Mouse (Mus musculus) left cerebral cortex, adult 18-20 months (tissue): ENCODE measurements around the gene Pfkp. TPM values are rescaled to one million over a fixed set of nuclear protein-coding genes. Genes with fewer than 3 reads are reported as not detected.

Experiments used
- total RNA-seq, 2 experiments: library from RNA; stranded (reverse); gene quantifications; 2 replicates each; pipeline ENCODE4 v1.2.3; 2021

Gene Pfkp
- total RNA-seq, 2 experiments from 2014 or later = 318 to 320 TPM

Other genes with a start within 250 kb of the Pfkp start
- gene Pitrm1, start 100.6 kb downstream of the Pfkp start, total RNA-seq = 10 to 100 TPM; 55.5 to 58.2 TPM